Mouse (Mus musculus): ENCODE data around the gene Zfp423. TPM values are rescaled to one million over a fixed set of nuclear protein-coding genes. Genes with fewer than 3 reads are reported as not detected.

Gene Zfp423
- polyA plus RNA-seq, 1 experiment: not detected

- H3K4me1 ChIP-seq (ENCODE audit: control insufficient read depth, insufficient read depth, low read length): peaks cover 5% of the 10 kb centered on the region
- WGBS: 79% methylated on average over 6 of the region's 6 CpGs
- H3K4me3 ChIP-seq (ENCODE audit: insufficient read depth, low read depth, low read length): no peak overlapping the region
- TF ChIP-seq POLR2A (IDR thresholded peaks at IDR 0.05; ENCODE audit: insufficient read depth, low read depth, low read length) (no peak), CTCF (IDR thresholded peaks at IDR 0.05; ENCODE audit: insufficient read depth, low read depth, low read length) (no peak)
- H3K27ac ChIP-seq (ENCODE audit: insufficient read depth, low read depth, low read length): no peak overlapping the region
Measured at GRCm38 (mm10) chr8:87872356-87872930, 87.0 kb downstream of the Zfp423 start.

DNA sequence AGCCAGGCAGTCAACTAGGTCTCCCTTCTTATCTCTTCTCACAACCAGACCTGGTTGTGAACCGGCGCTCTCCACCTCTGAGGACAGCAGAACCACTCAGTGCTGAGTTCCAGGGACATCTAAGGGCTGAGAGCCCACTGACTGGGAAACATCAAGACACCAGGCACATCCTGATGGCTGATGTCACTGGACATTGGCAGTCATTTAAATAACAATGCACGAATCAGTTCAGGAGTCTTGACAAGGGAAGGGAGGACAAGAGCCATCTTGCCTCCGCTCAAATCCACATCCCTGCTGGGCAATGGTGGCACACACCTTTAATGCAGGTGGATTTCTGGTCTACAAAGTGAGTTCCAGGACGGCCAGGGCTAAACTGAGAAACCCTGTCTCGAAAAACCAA is 92.8 kb downstream of the Zfp423 start:
- 86% methylated on average over 6 of the region's 6 CpGs for WGBS

DNA sequence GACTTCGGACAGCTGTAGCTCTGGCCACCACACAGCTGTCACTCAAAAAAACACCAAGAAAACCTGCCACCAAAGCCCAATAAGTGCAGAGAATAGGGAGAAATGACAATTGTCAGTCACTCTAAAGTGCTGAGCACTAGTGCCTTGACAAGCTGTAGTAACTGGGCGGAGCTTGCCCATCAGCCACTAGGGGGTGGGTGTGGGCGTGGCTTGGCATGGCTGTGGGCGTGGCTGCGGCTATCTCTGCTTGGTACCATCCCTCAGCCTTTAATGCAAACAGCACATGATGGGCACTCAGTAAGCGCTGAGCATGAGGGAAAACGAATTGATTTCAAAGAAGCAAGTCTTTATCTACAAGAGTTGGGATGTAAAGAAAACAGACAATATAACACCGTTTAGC is 95.2 kb downstream of the Zfp423 start:
- 0 out of 2 replicates have a peak, but pooled peaks cover 3% of the 10 kb centered on the region for H3K4me1 ChIP-seq (ENCODE audit: control insufficient read depth, insufficient read depth, low read length)
- WGBS: 86% methylated on average over 8 of the region's 8 CpGs
- H3K4me3 ChIP-seq (ENCODE audit: insufficient read depth, low read depth, low read length): no peak overlapping the region
- TF ChIP-seq CTCF (IDR thresholded peaks at IDR 0.05; ENCODE audit: insufficient read depth, low read depth, low read length) (no peak), POLR2A (IDR thresholded peaks at IDR 0.05; ENCODE audit: insufficient read depth, low read depth, low read length) (no peak)
- H3K27ac ChIP-seq (ENCODE audit: insufficient read depth, low read depth, low read length): no peak overlapping the region

More for the DNA sequence above, 92.8 kb downstream of the Zfp423 start:
- H3K4me3 ChIP-seq (ENCODE audit: insufficient read depth, low read depth, low read length): no peak overlapping the region
- TF ChIP-seq CTCF (IDR thresholded peaks at IDR 0.05; ENCODE audit: insufficient read depth, low read depth, low read length) (no peak), POLR2A (IDR thresholded peaks at IDR 0.05; ENCODE audit: insufficient read depth, low read depth, low read length) (no peak)
- 0 out of 2 replicates have a peak, but pooled peaks cover 3% of the 10 kb centered on the region for H3K4me1 ChIP-seq (ENCODE audit: control insufficient read depth, insufficient read depth, low read length)
- no peak overlapping the region for H3K27ac ChIP-seq (ENCODE audit: insufficient read depth, low read depth, low read length)

DNA sequence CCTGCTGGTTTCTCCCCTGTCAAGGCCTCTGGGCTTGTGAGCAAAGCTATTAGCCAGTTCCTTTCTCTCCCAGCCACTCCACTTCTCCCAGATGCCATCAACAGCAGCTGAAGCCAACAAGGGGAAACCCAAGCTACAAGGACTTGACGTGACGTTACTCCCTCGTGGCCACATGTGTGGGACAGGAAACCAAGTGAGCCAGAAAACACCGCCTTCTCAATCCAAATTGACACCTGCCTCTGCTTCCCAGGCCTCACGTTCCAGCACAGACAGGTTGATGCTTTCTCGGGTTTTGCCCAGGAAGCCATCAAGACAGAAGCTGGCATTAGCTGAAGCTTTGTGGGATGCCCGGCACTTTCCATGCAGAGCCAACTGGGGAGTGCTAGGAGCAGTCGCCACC is 96.3 kb downstream of the Zfp423 start:
- Histone ChIP-seq H3K27ac (ENCODE audit: insufficient read depth, low read depth, low read length) (no peak overlapping the region), H3K4me3 (ENCODE audit: insufficient read depth, low read depth, low read length) (no peak overlapping the region), H3K4me1 (ENCODE audit: control insufficient read depth, insufficient read depth, low read length) (peaks cover 5% of the 10 kb centered on the region; the same call in 1 of the 2 replicates)
- TF ChIP-seq POLR2A (IDR thresholded peaks at IDR 0.05; ENCODE audit: insufficient read depth, low read depth, low read length) (no peak), CTCF (IDR thresholded peaks at IDR 0.05; ENCODE audit: insufficient read depth, low read depth, low read length) (no peak)
- WGBS: 93% methylated on average over 8 of the region's 8 CpGs

DNA sequence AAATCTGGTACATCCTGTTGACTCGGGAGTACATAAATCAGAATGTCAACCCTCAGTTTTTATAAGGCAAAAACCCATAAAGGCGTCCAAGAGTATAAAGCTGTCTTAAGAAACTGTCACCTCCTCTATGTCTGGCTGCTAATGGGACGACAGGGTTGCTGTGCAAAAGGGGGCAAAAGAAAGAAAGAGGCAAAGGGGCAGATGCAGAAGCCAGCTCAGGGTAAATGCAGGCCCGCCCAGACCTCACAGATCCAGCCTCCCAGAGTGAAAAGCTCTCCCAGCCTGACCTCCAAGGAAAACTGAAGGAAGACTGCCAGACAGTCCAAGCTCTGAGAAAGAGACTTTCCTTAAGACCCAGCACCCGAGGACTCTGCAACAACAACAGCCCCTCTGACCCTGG is 97.7 kb downstream of the Zfp423 start:
- Histone ChIP-seq H3K4me3 (ENCODE audit: insufficient read depth, low read depth, low read length) (no peak overlapping the region), H3K4me1 (ENCODE audit: control insufficient read depth, insufficient read depth, low read length) (peaks cover 5% of the 10 kb centered on the region; the same call in 1 of the 2 replicates), H3K27ac (ENCODE audit: insufficient read depth, low read depth, low read length) (no peak overlapping the region)
- TF ChIP-seq CTCF (IDR thresholded peaks at IDR 0.05; ENCODE audit: insufficient read depth, low read depth, low read length) (no peak), POLR2A (IDR thresholded peaks at IDR 0.05; ENCODE audit: insufficient read depth, low read depth, low read length) (no peak)
- WGBS: 80% methylated on average over 5 of the region's 5 CpGs

DNA sequence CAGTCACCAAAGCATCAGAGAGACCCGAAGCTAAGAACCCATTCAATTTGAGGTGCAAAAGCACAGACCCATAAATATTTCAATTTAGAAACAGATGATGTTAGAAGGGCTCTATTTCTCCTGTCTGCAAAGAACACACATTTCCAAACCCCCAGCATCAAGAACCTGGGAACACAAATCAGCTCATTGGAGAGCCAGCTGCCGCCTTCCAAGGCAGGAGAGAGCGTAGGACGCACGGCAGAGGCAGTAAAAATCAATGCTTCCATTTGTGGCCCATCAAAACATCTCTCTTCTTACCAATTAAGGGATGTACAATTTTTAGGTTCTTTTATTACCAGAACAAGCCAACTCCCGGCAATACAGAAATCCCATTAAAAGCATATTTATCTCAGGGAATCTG is 98.5 kb downstream of the Zfp423 start:
- no peak for TF ChIP-seq CTCF (IDR thresholded peaks at IDR 0.05; ENCODE audit: insufficient read depth, low read depth, low read length)
- no peak for TF ChIP-seq POLR2A (IDR thresholded peaks at IDR 0.05; ENCODE audit: insufficient read depth, low read depth, low read length)
- WGBS: 62% methylated on average over 6 of the region's 6 CpGs
- Histone ChIP-seq H3K4me1 (ENCODE audit: control insufficient read depth, insufficient read depth, low read length) (peaks cover 5% of the 10 kb centered on the region; the same call in 1 of the 2 replicates), H3K27ac (ENCODE audit: insufficient read depth, low read depth, low read length) (no peak overlapping the region), H3K4me3 (ENCODE audit: insufficient read depth, low read depth, low read length) (no peak overlapping the region)

DNA sequence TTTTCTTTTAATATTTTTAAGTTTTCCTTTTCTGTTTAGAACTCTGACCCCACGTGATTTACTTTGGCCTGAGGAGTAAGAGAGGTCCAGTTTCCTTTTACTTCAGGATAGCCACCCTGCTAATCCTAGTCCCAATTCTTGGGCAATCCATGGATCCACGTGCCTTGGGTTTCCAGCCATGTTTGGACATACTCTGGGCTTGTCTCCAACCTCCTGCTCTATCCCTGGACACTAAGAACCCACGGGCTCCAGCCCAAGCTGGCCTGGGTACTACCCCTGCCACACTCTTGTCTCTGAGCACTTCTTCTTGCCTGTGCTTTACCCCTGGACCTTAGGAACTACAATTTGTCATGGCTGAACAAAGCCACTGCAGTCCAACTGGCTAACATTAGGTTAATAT is 107.5 kb downstream of the Zfp423 start:
- 71% methylated on average over 3 of the region's 3 CpGs for WGBS
- H3K4me3 ChIP-seq (ENCODE audit: insufficient read depth, low read depth, low read length): no peak overlapping the region
- H3K27ac ChIP-seq (ENCODE audit: insufficient read depth, low read depth, low read length): no peak overlapping the region
- TF ChIP-seq POLR2A (IDR thresholded peaks at IDR 0.05; ENCODE audit: insufficient read depth, low read depth, low read length): no peak
- H3K4me1 ChIP-seq (ENCODE audit: control insufficient read depth, insufficient read depth, low read length): 0 out of 2 replicates have a peak, but pooled peaks cover 3% of the 10 kb centered on the region

GRCm38 (mm10) chr8:87851380-87851779 is 108.0 kb downstream of the Zfp423 start:
- no peak overlapping the region for H3K27ac ChIP-seq (ENCODE audit: insufficient read depth, low read depth, low read length)
- WGBS: 89% methylated on average over 5 of the region's 5 CpGs
- 0 out of 2 replicates have a peak, but pooled peaks cover 3% of the 10 kb centered on the region for H3K4me1 ChIP-seq (ENCODE audit: control insufficient read depth, insufficient read depth, low read length)
- no peak overlapping the region for H3K4me3 ChIP-seq (ENCODE audit: insufficient read depth, low read depth, low read length)
- TF ChIP-seq CTCF (IDR thresholded peaks at IDR 0.05; ENCODE audit: insufficient read depth, low read depth, low read length): no peak
- TF ChIP-seq POLR2A (IDR thresholded peaks at IDR 0.05; ENCODE audit: insufficient read depth, low read depth, low read length): no peak

DNA sequence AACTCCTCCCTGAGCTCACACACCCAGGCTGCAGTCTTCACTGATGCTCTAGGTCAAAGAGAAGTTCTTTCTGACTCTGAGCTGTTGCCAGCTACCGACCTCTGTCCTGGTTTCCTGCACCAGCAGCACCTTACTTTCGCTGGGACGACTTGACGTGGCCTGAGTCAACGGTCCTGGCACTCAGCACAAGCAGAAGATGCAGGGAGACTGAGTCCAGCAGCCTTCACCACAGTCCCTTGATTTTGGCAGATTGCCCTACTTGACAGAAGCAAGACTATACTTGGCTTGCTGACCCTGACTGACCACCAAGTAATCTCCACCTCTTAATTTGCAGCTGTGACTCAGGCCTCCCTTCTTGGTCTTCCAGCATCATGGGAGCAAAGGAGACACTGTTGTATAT is 110.6 kb downstream of the Zfp423 start:
- no peak overlapping the region for H3K27ac ChIP-seq (ENCODE audit: insufficient read depth, low read depth, low read length)
- 92% methylated on average over 5 of the region's 5 CpGs for whole genome bisulfite sequencing
- no peak overlapping the region for H3K4me3 ChIP-seq (ENCODE audit: insufficient read depth, low read depth, low read length)
- H3K4me1 ChIP-seq (ENCODE audit: control insufficient read depth, insufficient read depth, low read length): 0 out of 2 replicates have a peak, but pooled peaks cover 3% of the 10 kb centered on the region
- TF ChIP-seq CTCF (IDR thresholded peaks at IDR 0.05; ENCODE audit: insufficient read depth, low read depth, low read length) (no peak), POLR2A (IDR thresholded peaks at IDR 0.05; ENCODE audit: insufficient read depth, low read depth, low read length) (no peak)
